Mouse (Mus musculus): ENCODE measurements around the gene Acap2.

DNA sequence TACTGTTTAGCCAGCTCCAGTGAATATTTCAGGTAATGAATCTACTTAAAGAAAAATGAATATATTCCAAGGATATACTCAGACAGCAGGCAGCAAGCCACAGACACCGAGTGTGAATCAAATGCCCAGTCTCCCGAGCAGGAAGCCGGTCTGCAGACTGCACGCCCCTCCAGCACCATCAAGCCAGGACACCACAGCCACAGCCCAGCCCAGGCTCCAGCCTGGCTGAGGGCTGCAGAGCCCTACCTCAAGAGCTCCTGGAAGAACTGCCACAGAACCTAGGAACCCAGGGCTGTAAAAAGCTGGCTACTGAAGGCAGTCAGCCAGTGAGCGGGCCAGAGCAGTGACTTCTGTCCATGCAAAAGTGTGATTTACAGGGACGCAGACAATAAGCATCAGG, 148.2 kb downstream of the Acap2 start:
- TF ChIP-seq CTCF (IDR thresholded peaks at IDR 0.05; ENCODE audit: low read depth, low read length) (no peak), POLR2A (IDR thresholded peaks at IDR 0.05; ENCODE audit: extremely low read depth, insufficient read depth, low read length) (no peak)

Measured in liver, adult 2 months (tissue).